Mouse (Mus musculus) CH12.LX (cell line): ENCODE measurements at regions not wholly inside any gene's neighbourhood (a gene's known extent, or its start where the extent isn't known, plus 50 kb on each side); places are given as distances from the start of the nearest gene placed in this dataset.

Source experiments
- DNase-seq: peaks from one replicate; pipeline ENCODE4 v3.0.0-alpha.2; 2013; ENCODE audit errors: extremely low read depth
- H3K27ac ChIP-seq: 2 replicates; pipeline ENCODE4 v1.5.1; 2012; ENCODE audit warnings: low read depth, mild to moderate bottlenecking, control low read depth, moderate library complexity; ENCODE audit not compliant: insufficient read depth
- H3K27me3 ChIP-seq: replicated peaks from 2 replicates; pipeline ENCODE3; 2012; ENCODE audit warnings: inconsistent platforms
- H3K36me3 ChIP-seq, 2 experiments: replicated peaks in 1 of 2; 2 replicates each; pipeline versions ENCODE3 to v1.6.1; 2012; ENCODE audit warnings: inconsistent platforms in 1 of 2, low read length in 1 of 2, mild to moderate bottlenecking in 1 of 2, mixed read lengths in 1 of 2, moderate library complexity in 1 of 2; ENCODE audit not compliant: control insufficient read depth in 1 of 2, insufficient read depth in 1 of 2
- H3K4me1 ChIP-seq, 2 experiments: 2 replicates each; pipeline ENCODE4 v1.6.1; 2012; ENCODE audit warnings: inconsistent platforms in 1 of 2, moderate library complexity in 1 of 2; ENCODE audit not compliant: insufficient read depth in 2 of 2, control insufficient read depth in 1 of 2
- H3K4me2 ChIP-seq: 2 replicates; pipeline ENCODE4 v1.6.1; 2012; ENCODE audit warnings: low read depth, mild to moderate bottlenecking, control low read depth; ENCODE audit not compliant: poor library complexity, insufficient read depth, severe bottlenecking
- H3K4me3 ChIP-seq, 3 experiments: fragments of 150-350 bp in 1 of 3; sonication (generic) in 1 of 3; replicated peaks in 1 of 3; 2 replicates each; pipeline versions ENCODE3 to v1.5.1; 2011 to 2012; ENCODE audit warnings: low read depth in 2 of 3, low read length in 2 of 3, mild to moderate bottlenecking in 2 of 3, moderate library complexity in 2 of 3, control low read depth in 1 of 3, improper control_type of control experiment in 1 of 3, inconsistent platforms in 1 of 3, mixed read lengths in 1 of 3; ENCODE audit not compliant: poor library complexity in 1 of 3
- H3K79me2 ChIP-seq: replicated peaks from 2 replicates; pipeline ENCODE4 v1.6.1; 2012; ENCODE audit warnings: mild to moderate bottlenecking, moderate library complexity; ENCODE audit not compliant: control insufficient read depth, poor library complexity, insufficient read depth, severe bottlenecking; ENCODE audit errors: extremely low read depth
- H3K9ac ChIP-seq: 2 replicates; pipeline ENCODE4 v1.6.1; 2012; ENCODE audit warnings: low read depth, mild to moderate bottlenecking, control low read depth, moderate library complexity; ENCODE audit not compliant: insufficient read depth
- H3K9me3 ChIP-seq: replicated peaks from 2 replicates; pipeline ENCODE3; 2012; ENCODE audit warnings: low read length, inconsistent platforms, mixed read lengths
- BHLHE40 ChIP-seq: IDR thresholded peaks from 2 replicates; pipeline ENCODE4 v1.6.1; 2011; ENCODE audit warnings: mild to moderate bottlenecking, low read depth, low read length, improper control_type of control experiment
- CHD1 ChIP-seq: IDR thresholded peaks from 2 replicates; pipeline ENCODE4 v1.6.1; 2012; ENCODE audit warnings: low read depth, low read length, improper control_type of control experiment, inconsistent platforms
- CHD2 ChIP-seq: IDR thresholded peaks from 2 replicates; pipeline ENCODE4 v1.6.1; 2011; ENCODE audit warnings: low read length, improper control_type of control experiment
- ELF1 ChIP-seq: IDR thresholded peaks from 2 replicates; pipeline ENCODE4 v1.6.1; 2014; ENCODE audit warnings: low read depth, mild to moderate bottlenecking, inconsistent platforms, low read length, improper control_type of control experiment
- ETS1 ChIP-seq: conservative IDR thresholded peaks from 2 replicates; pipeline ENCODE4 v1.6.1; 2012; ENCODE audit warnings: low read depth, mild to moderate bottlenecking, inconsistent platforms, low read length, improper control_type of control experiment, moderate library complexity
- GABPA ChIP-seq: IDR thresholded peaks from 2 replicates; pipeline ENCODE4 v1.6.1; 2012; ENCODE audit warnings: low read depth, low read length, improper control_type of control experiment, inconsistent platforms; ENCODE audit not compliant: insufficient replicate concordance
- HCFC1 ChIP-seq: IDR thresholded peaks from 2 replicates; pipeline ENCODE4 v1.6.1; 2012; ENCODE audit warnings: low read depth, mild to moderate bottlenecking, inconsistent platforms, low read length, improper control_type of control experiment
- IRF4 ChIP-seq: IDR thresholded peaks from 2 replicates; pipeline ENCODE4 v1.6.1; 2014; ENCODE audit warnings: low read depth, mild to moderate bottlenecking, inconsistent platforms, low read length, improper control_type of control experiment
- JUN ChIP-seq: IDR thresholded peaks from 2 replicates; pipeline ENCODE4 v1.6.1; 2011; ENCODE audit warnings: low read depth, mild to moderate bottlenecking, low read length, improper control_type of control experiment, moderate library complexity; ENCODE audit not compliant: insufficient read depth
- KAT2A ChIP-seq: IDR thresholded peaks from 2 replicates; pipeline ENCODE4 v1.6.1; 2012; ENCODE audit warnings: low read length, improper control_type of control experiment, inconsistent platforms; ENCODE audit not compliant: insufficient replicate concordance
- MAX ChIP-seq: IDR thresholded peaks from 2 replicates; pipeline ENCODE4 v1.6.1; 2011; ENCODE audit warnings: low read length, improper control_type of control experiment
- MXI1 ChIP-seq: IDR thresholded peaks from 2 replicates; pipeline ENCODE4 v1.6.1; 2011; ENCODE audit warnings: mild to moderate bottlenecking, low read depth, low read length, improper control_type of control experiment
- NELFE ChIP-seq: IDR thresholded peaks from 2 replicates; pipeline ENCODE4 v1.6.1; 2011; ENCODE audit warnings: low read depth, low read length, improper control_type of control experiment
- NRF1 ChIP-seq: IDR thresholded peaks from 2 replicates; pipeline ENCODE4 v1.6.1; 2014; ENCODE audit warnings: low read depth, mild to moderate bottlenecking, inconsistent platforms, low read length, improper control_type of control experiment, moderate library complexity
- PAX5 ChIP-seq: IDR thresholded peaks from 2 replicates; pipeline ENCODE4 v1.6.1; 2012; ENCODE audit warnings: low read length, inconsistent platforms, mixed read lengths
- POLR2A ChIP-seq: IDR thresholded peaks from 2 replicates; pipeline ENCODE4 v1.6.1; 2011; ENCODE audit warnings: low read depth, mild to moderate bottlenecking, improper control_type of control experiment, low read length
- SMC3 ChIP-seq: IDR thresholded peaks from 2 replicates; pipeline ENCODE4 v1.6.1; 2011; ENCODE audit warnings: low read depth, low read length, improper control_type of control experiment
- TBP ChIP-seq: conservative IDR thresholded peaks from 2 replicates; pipeline ENCODE4 v1.6.1; 2011; ENCODE audit warnings: low read depth, low read length, improper control_type of control experiment
- TCF12 ChIP-seq: IDR thresholded peaks from 2 replicates; pipeline ENCODE4 v1.6.1; 2014; ENCODE audit warnings: low read depth, mild to moderate bottlenecking, inconsistent platforms, low read length, improper control_type of control experiment
- ZC3H11A ChIP-seq: IDR thresholded peaks from 2 replicates; pipeline ENCODE4 v1.6.1; 2012; ENCODE audit warnings: low read depth, mild to moderate bottlenecking, inconsistent platforms, low read length, improper control_type of control experiment
- ZKSCAN1 ChIP-seq: IDR thresholded peaks from 2 replicates; pipeline ENCODE4 v1.6.1; 2012; ENCODE audit warnings: low read depth, inconsistent platforms, low read length, improper control_type of control experiment, borderline replicate concordance
- ZNF384 ChIP-seq: IDR thresholded peaks from 2 replicates; pipeline ENCODE4 v1.6.1; 2012; ENCODE audit warnings: low read depth, low read length, improper control_type of control experiment, inconsistent platforms
- dilution Hi-C: fragments of 300-500 bp; cut with MboI; formaldehyde crosslinking; loops from 2 replicates; pipeline ENCODE4 v1.14.3; 2020; ENCODE audit warnings: low sequenced_read_pairs; ENCODE audit not compliant: extremely low pct_unique_long_range_greater_than_20kb, extremely low pct_ligation_motif_present
- in situ Hi-C: fragments of 300-500 bp; cut with MboI; formaldehyde crosslinking; loops from 3 replicates; pipeline ENCODE4 v1.14.3; 2019; ENCODE audit warnings: low sequenced_read_pairs, low pct_ligation_motif_present, low pct_unique_long_range_greater_than_20kb, mixed read lengths

DNA sequence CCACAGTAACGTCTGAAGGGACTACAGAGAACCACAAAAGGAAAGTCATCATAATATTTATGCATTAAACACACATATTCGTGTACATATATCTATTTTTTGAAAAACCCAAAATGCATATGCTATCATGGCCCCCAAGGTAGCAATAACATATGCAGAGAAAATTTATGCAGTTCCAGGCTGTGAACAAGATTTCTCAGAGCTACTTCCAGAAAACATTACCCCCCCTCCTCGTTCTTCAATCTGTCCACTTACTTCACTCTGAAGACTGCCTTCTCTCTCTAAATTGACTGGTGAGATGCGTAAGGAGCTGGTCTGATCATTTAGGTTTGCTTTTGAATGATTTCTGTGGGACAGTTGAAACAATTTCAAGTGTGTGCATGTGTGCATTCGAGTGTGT lies 369.3 kb upstream of the Zeb2 start:
- H3K9me3 ChIP-seq, result no peaks in the 10 kb centered on the region
- in situ Hi-C loops (no loop called here), dilution Hi-C loops (no loop called here)
- no peak overlapping the region for H3K9ac ChIP-seq
- DNase-seq, result no peak
- H3K4me3 ChIP-seq, result no peak overlapping the region
- no peaks in the 10 kb centered on the region for H3K4me1 ChIP-seq
- TF ChIP-seq SMC3 (no peak), KAT2A (no peak), JUN (no peak), HCFC1 (no peak), TCF12 (no peak), PAX5 (no peak), TBP (no peak), IRF4 (no peak), ZKSCAN1 (no peak)
- TF ChIP-seq, all 38 proteins: peak for 0
- H3K36me3 ChIP-seq, result no peaks in the 10 kb centered on the region
- H3K27me3 ChIP-seq, result no peaks in the 10 kb centered on the region
- H3K4me2 ChIP-seq, result no peak overlapping the region
- H3K27ac ChIP-seq, result no peak overlapping the region
- no peaks in the 10 kb centered on the region for H3K79me2 ChIP-seq

DNA sequence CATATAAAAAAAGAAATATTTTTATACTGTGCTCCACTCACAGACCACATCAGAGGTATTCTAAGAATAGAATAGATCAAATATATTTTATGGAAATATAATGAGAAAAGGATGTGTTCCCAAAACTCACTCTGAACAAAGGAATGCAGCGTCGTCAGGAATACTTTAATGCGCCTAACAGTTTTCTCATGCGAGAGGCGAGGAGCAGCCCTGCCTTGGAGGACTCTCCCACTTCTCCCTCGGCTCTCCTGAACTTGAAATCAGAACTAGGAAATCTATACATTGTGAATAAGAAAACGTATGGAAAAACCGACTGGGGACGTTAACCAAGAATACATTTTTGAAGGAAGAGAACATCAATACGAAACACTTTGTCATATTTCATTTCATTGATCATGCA lies 368.3 kb upstream of the Zeb2 start:
- no peak overlapping the region for H3K27ac ChIP-seq
- H3K4me2 ChIP-seq, result no peak overlapping the region
- no peak for TF ChIP-seq MAX
- TF ChIP-seq, all 38 proteins: peak for 0
- dilution Hi-C loops, result no loop called here
- Histone ChIP-seq H3K9me3 (no peaks in the 10 kb centered on the region), H3K36me3 (no peaks in the 10 kb centered on the region), H3K27me3 (no peaks in the 10 kb centered on the region), H3K9ac (no peak overlapping the region), H3K79me2 (no peaks in the 10 kb centered on the region), H3K4me3 (no peak overlapping the region), H3K4me1 (no peaks in the 10 kb centered on the region)
- no peak for DNase-seq
- in situ Hi-C loops, result no loop called here

DNA sequence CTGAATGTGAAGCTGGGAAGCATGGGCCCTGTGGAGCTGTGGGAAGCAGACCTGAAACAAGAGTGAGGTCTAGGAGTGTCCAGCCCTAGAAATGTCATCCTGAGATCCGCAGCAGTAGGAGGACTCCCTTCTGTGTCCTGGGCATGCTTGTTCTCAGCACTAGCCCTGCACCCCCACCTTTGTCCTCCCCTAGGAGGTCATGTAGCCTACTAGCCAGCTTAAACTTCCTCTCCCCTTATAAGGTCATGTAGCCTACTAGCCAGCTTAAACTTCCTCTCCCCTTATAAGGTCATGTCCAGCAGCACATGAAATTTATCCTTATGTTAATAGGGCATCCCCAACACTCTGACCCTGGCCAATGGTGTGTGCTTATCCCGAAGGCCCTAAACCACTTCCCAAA lies 363.5 kb upstream of the Zeb2 start:
- in situ Hi-C loops (no loop called here), dilution Hi-C loops (no loop called here)
- TF ChIP-seq MXI1 (no peak), MAX (no peak), ETS1 (no peak), NRF1 (no peak), ZC3H11A (no peak), POLR2A (no peak), ELF1 (no peak), TCF12 (no peak), CHD2 (no peak), BHLHE40 (no peak), ZNF384 (no peak), NELFE (no peak), IRF4 (no peak), GABPA (no peak), CHD1 (no peak), KAT2A (no peak)
- Histone ChIP-seq H3K27ac (no peak overlapping the region), H3K4me2 (no peak overlapping the region), H3K4me3 (no peak overlapping the region), H3K9me3 (no peaks in the 10 kb centered on the region), H3K79me2 (no peaks in the 10 kb centered on the region), H3K4me1 (peaks cover 5 to 27% of the 10 kb centered on the region in 2 experiments; a peak in 3 of 4 replicates), H3K27me3 (no peaks in the 10 kb centered on the region), H3K9ac (no peak overlapping the region), H3K36me3 (no peaks in the 10 kb centered on the region)
- no peak for DNase-seq
